Mouse (Mus musculus) intestine, embryonic 16.5 days (tissue): ENCODE data around the gene Ltb4r2. TPM values are rescaled to one million over a fixed set of nuclear protein-coding genes. Genes with fewer than 3 reads are reported as not detected.

Experiments used
- ATAC-seq: fragments of 200-750 bp; cut with Nextera tagmentation; 2 replicates; pipeline ENCODE4 v1.8.0; 2017; ENCODE audit warnings: moderate TSS enrichment, moderate library complexity
- H3K27ac ChIP-seq: fragments of 300-500 bp; sonication (generic); 2 replicates; pipeline ENCODE4 v1.5.1; 2014; ENCODE audit warnings: mild to moderate bottlenecking, low read length
- H3K27me3 ChIP-seq: fragments of 300-500 bp; sonication (generic); replicated peaks from 2 replicates; pipeline ENCODE4 v1.6.1; 2014; ENCODE audit warnings: low read length, control low read depth, mixed read lengths; ENCODE audit not compliant: control insufficient read depth, insufficient read depth
- H3K36me3 ChIP-seq: fragments of 300-500 bp; sonication (generic); 2 replicates; pipeline ENCODE4 v1.6.1; 2014; ENCODE audit warnings: low read length, control low read depth; ENCODE audit not compliant: control insufficient read depth, insufficient read depth
- H3K4me1 ChIP-seq: fragments of 300-500 bp; sonication (generic); 2 replicates; pipeline ENCODE4 v1.6.1; 2014; ENCODE audit warnings: low read length, control low read depth, mixed read lengths; ENCODE audit not compliant: control insufficient read depth, insufficient read depth
- H3K4me2 ChIP-seq: fragments of 300-500 bp; sonication (generic); 2 replicates; pipeline ENCODE4 v1.6.1; 2014; ENCODE audit warnings: low read depth, low read length, control low read depth
- H3K4me3 ChIP-seq: fragments of 300-500 bp; sonication (generic); 2 replicates; pipeline ENCODE4 v1.5.1; 2014; ENCODE audit warnings: mild to moderate bottlenecking, low read length
- H3K9ac ChIP-seq: fragments of 300-500 bp; sonication (generic); 2 replicates; pipeline ENCODE4 v1.6.1; 2014; ENCODE audit warnings: low read depth, low read length
- H3K9me3 ChIP-seq: fragments of 300-500 bp; sonication (generic); 2 replicates; pipeline ENCODE4 v1.6.1; 2016; ENCODE audit warnings: low read length, control low read depth; ENCODE audit not compliant: control insufficient read depth
- WGBS: fragments of 180-500 bp; shearing (Covaris S2); extraction: QIAGEN DNeasy Blood & Tissue Kit; methylation state at CpG from one replicate; pipeline ENCODE4 v1.1.7; 2014; 5-methylcytosine and 5-hydroxymethylcytosine counted together
- polyA plus RNA-seq: library from polyadenylated mRNA; unstranded; fragments of >200 nt; fragmentation: Nextera tagmentation; extraction: Ambion mirVana; gene quantifications from 2 replicates; pipeline ENCODE4 v1.2.1, GENCODE M21; 2015

The Ltb4r2 gene
- polyA plus RNA-seq, 1 experiment from 2014 or later, result 0.35 TPM

- H3K4me2 ChIP-seq, result peak overlapping the region; percentile 60
- ATAC-seq, result no peak
- peaks cover 16% of the 10 kb centered on the region for H3K4me1 ChIP-seq
- WGBS, result 66% methylated on average over 9 of the region's 9 CpGs
- H3K4me3 ChIP-seq, result peak overlapping the region; percentile 48
- H3K36me3 ChIP-seq, result no peaks in the 10 kb centered on the region
- H3K27ac ChIP-seq, result 0 out of 2 replicates have a peak overlapping the region, but pooled peaks have one; percentile 27
- peak overlapping the region; percentile 36; the same call in 1 of the 2 replicates for H3K9ac ChIP-seq
- H3K27me3 ChIP-seq, result no peaks in the 10 kb centered on the region
- H3K9me3 ChIP-seq, result no peaks in the 10 kb centered on the region
Observed at GRCm38 (mm10) chr14:55782361-55782960, 21.2 kb downstream of the Ltb4r2 start.

- Histone ChIP-seq H3K4me3 (peak overlapping the region; percentile 48), H3K27me3 (no peaks in the 10 kb centered on the region), H3K9ac (peak overlapping the region; percentile 67), H3K9me3 (no peaks in the 10 kb centered on the region), H3K4me2 (peak overlapping the region; percentile 60), H3K36me3 (no peaks in the 10 kb centered on the region), H3K27ac (peak overlapping the region; percentile 69), H3K4me1 (peaks cover 17% of the 10 kb centered on the region)
- WGBS, result 9% methylated on average over 31 of the region's 31 CpGs
- peak; percentile 35 for ATAC-seq
Observed at GRCm38 (mm10) chr14:55783171-55783957, 22.1 kb downstream of the Ltb4r2 start.

GRCm38 (mm10) chr14:55783958-55784235, 22.7 kb downstream of the Ltb4r2 start, which contains the start of gene Adcy4:
Gene Adcy4, minus strand, starts transcription at chr14:55784095.
- Histone ChIP-seq H3K27ac (peak within 1 kb of the TSS; percentile 69), H3K27me3 (no peaks in the 10 kb centered on the region), H3K36me3 (no peaks in the 10 kb centered on the region), H3K4me3 (peak within 1 kb of the TSS; percentile 48), H3K9me3 (no peaks in the 10 kb centered on the region), H3K4me1 (peaks cover 17% of the 10 kb centered on the region), H3K9ac (peak within 1 kb of the TSS; percentile 67), H3K4me2 (peak within 1 kb of the TSS; percentile 60)
- ATAC-seq, result no peak
- WGBS, result 15% methylated on average over 13 of the region's 13 CpGs

GRCm38 (mm10) chr14:55785195-55785594, 24.0 kb downstream of the Ltb4r2 start:
- Histone ChIP-seq H3K4me3 (no peak overlapping the region), H3K4me1 (peaks cover 17% of the 10 kb centered on the region), H3K4me2 (no peak overlapping the region), H3K27me3 (no peaks in the 10 kb centered on the region), H3K9me3 (no peaks in the 10 kb centered on the region), H3K27ac (no peak overlapping the region), H3K9ac (no peak overlapping the region), H3K36me3 (no peaks in the 10 kb centered on the region)
- ATAC-seq, result no peak
- WGBS, result 44% methylated on average over 6 of the region's 6 CpGs

- no peaks in the 10 kb centered on the region for H3K36me3 ChIP-seq
- peak overlapping the region; percentile 55 for H3K4me3 ChIP-seq
- H3K27me3 ChIP-seq, result no peaks in the 10 kb centered on the region
- no peak overlapping the region for H3K27ac ChIP-seq
- peak overlapping the region; percentile 62; the same call in 1 of the 2 replicates for H3K9ac ChIP-seq
- no peak for ATAC-seq
- H3K4me2 ChIP-seq, result peak overlapping the region; percentile 74
- 45% methylated on average over 11 of the region's 11 CpGs for WGBS
- H3K4me1 ChIP-seq, result peaks cover 8% of the 10 kb centered on the region
- no peaks in the 10 kb centered on the region for H3K9me3 ChIP-seq
Observed at GRCm38 (mm10) chr14:55787731-55788130, 26.5 kb downstream of the Ltb4r2 start.

GRCm38 (mm10) chr14:55788256-55789050, 27.2 kb downstream of the Ltb4r2 start, which contains the start of gene Ripk3:
Gene Ripk3, minus strand, starts transcription at chr14:55788865.
- WGBS, result 4% methylated on average over 40 of the region's 40 CpGs
- Histone ChIP-seq H3K4me3 (peak within 1 kb of the TSS; percentile 55), H3K27ac (no peak within 1 kb of the TSS), H3K4me2 (peak within 1 kb of the TSS; percentile 74), H3K27me3 (no peaks in the 10 kb centered on the region), H3K36me3 (no peaks in the 10 kb centered on the region), H3K9ac (peak within 1 kb of the TSS; percentile 62), H3K9me3 (no peaks in the 10 kb centered on the region), H3K4me1 (peaks cover 6% of the 10 kb centered on the region)
- ATAC-seq, result peak; percentile 77

- H3K4me3 ChIP-seq, result no peak overlapping the region
- WGBS, result 65% methylated on average over 2 of the region's 2 CpGs
- no peak overlapping the region for H3K27ac ChIP-seq
- H3K9me3 ChIP-seq, result no peaks in the 10 kb centered on the region
- H3K36me3 ChIP-seq, result no peaks in the 10 kb centered on the region
- H3K4me1 ChIP-seq, result no peaks in the 10 kb centered on the region; the same call in 1 of the 2 replicates
- no peak overlapping the region for H3K4me2 ChIP-seq
- no peaks in the 10 kb centered on the region for H3K27me3 ChIP-seq
- no peak for ATAC-seq
- no peak overlapping the region for H3K9ac ChIP-seq
Observed at GRCm38 (mm10) chr14:55793461-55793860, 32.2 kb downstream of the Ltb4r2 start.

GRCm38 (mm10) chr14:55793946-55794345, 32.7 kb downstream of the Ltb4r2 start:
- no peaks in the 10 kb centered on the region for H3K9me3 ChIP-seq
- H3K27me3 ChIP-seq, result no peaks in the 10 kb centered on the region
- ATAC-seq, result no peak
- H3K9ac ChIP-seq, result no peak overlapping the region
- no peaks in the 10 kb centered on the region for H3K36me3 ChIP-seq
- no peak overlapping the region for H3K4me3 ChIP-seq
- WGBS, result 69% methylated on average over 2 of the region's 2 CpGs
- H3K4me1 ChIP-seq, result no peaks in the 10 kb centered on the region; the same call in 1 of the 2 replicates
- no peak overlapping the region for H3K27ac ChIP-seq
- H3K4me2 ChIP-seq, result no peak overlapping the region
